Mouse (Mus musculus): ENCODE data around the gene Synpo2.

DNA sequence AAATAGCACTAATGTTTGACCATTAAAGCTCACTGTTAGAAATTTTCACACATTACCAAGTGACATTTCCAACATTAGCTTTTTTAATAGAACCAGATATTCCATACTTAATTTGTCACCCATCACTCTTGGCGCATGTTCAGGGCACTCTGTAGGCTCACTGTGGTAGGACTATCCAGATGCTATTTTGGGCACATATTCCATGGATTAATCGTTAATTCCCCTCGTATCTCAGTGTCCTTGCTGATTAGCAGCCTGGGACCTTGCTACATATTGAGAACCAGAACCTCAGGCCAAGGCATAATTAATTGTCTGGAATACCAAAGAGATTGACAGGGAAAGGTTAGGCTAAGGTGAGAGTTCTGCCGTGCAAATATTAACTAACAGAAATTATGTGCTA is 22.8 kb upstream of the Synpo2 start:
- no peak for TF ChIP-seq EP300 (IDR thresholded peaks at IDR 0.05)
- TF ChIP-seq CTCF (IDR thresholded peaks at IDR 0.05): no peak

All from lung, postnatal 0 days (tissue).